Mouse (Mus musculus) T-cell, adult 2 months (primary cell): ENCODE results near the gene Agpat3.

Experiments used
- DNase-seq: peaks from one replicate; pipeline ENCODE4 v3.0.0; 2022; ENCODE audit warnings: low spot score

The Agpat3 gene

DNA sequence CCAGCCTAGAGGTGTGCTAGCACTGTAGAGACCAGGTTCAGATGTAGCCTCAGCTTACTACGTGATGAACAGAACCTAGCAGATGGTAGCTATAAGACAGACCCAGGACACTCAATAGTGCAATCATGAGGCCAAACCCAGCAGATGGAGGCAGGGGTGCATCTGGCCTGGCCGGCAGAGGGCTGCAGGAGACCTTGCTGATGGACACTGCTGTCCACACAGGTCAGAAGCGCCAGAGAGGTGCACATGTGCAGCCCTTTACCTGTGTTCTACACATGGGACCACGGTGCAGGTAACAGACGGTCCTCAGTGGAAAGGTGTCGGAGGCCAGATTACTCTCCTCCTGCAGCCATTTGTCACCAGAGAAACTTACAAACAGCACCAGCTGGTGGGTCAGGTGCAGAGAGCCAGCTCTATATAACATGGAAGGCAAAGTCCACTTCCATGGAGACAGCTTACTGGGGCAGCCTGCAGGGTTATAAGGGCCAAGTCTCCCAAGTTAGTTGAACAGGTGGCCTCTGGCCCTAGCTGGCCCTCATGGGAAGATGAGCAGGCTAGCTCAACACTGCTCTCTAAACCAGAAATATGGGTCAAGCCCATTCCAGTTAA, 27.6 kb downstream of the Agpat3 start:
- no peak for DNase-seq

- no peak for DNase-seq
Observed at GRCm38 (mm10) chr10:78323214-78323880, 28.9 kb downstream of the Agpat3 start.

- DNase-seq: no peak
Observed at GRCm38 (mm10) chr10:78322806-78323205, 29.5 kb downstream of the Agpat3 start.

- no peak for DNase-seq
Observed at GRCm38 (mm10) chr10:78321133-78321757, 31.0 kb downstream of the Agpat3 start.

- DNase-seq: no peak
Observed at GRCm38 (mm10) chr10:78320526-78320925, 31.8 kb downstream of the Agpat3 start.

- DNase-seq: no peak
Observed at GRCm38 (mm10) chr10:78319940-78320339, 32.3 kb downstream of the Agpat3 start.

DNA sequence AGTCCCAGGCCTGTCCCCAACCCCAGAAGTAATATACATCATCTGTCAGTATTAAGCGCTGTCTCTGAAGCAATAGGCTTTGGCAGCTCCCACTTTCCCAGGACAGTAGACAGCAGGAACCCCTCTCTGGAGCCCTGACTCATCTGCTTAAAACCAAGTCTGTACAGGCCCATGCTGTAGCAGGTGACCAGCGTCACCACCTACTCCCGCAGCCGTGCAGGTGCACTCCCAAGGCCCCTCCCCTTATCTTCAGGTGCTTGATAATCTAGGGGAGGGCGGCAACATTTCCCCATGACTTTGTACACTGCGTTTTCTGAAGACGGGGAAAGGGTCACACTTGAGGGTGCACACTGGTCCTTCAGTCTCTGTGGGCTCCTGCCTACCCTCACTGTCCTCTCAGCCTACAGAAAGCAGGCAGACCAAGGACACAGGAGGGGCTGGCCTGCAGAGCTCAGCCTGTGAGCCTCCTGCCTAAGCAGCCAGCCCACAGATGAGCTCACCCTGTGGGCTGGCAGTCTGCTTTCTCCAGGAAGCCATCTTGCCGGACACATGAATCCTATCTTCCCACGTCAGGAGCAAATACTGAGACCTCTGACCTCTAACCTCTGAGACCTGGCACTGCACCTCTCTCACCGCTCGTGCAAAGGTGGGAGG, 34.9 kb downstream of the Agpat3 start:
- DNase-seq: no peak

DNA sequence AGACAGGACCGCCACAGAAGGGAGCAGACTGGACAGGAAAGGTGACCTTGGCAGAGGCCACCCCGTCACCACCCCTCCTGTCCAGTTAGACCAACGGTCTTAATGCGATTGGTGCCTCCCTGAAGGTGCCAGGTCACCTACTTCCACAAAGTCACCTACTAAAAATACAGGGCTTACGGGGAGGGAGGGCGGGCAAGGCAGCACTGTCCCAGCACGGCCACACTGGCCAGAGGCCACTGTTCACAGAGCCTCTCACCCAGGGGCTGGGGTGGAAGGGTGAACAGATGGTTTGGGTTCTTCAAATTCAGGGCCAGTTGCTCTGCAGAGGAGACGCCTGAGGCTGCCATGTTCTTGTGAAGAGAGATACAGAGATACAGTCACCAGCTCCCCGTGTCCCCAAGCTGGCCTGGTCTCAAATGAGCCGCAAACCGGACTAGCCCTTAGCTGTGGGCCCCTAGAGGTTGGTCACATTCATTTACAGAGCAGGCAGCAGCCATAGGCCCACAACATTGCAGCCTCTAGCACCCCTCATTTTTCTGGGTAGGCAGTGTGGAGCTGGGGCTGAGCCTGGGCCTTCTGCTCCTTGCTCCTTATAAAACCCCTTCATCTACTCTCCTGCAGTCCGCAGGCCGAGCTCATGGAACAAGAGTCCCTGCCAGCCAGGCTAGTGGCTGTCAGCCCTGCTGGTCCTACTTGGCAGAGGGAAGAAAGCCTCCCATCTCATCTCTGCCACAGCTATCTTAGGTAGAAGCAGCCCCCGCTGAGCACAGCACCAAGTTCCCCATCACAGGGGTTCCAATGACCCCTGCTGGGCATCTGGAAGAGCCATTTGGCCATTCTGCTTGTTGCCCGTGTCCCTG, 35.8 kb downstream of the Agpat3 start:
- no peak for DNase-seq

DNA sequence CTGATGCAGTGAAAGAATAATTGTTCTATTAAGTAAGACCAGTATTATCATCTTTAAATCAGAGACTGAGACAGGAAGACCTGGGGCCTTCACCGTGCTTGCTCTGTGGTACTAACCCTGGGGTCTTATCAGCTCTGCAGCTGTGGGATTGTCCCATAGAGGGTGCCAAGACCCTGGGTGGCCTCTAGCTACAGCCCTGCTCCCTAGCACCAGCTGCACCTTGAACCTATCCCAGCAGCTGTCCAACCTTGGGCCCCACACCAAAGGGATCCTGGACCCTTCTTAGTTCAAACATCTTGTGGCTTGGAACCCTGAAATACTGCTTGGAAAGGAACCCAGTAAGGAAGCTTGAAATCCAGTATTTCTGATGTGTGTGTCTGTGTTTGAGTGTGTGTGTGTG, 37.1 kb downstream of the Agpat3 start:
- DNase-seq: no peak

DNA sequence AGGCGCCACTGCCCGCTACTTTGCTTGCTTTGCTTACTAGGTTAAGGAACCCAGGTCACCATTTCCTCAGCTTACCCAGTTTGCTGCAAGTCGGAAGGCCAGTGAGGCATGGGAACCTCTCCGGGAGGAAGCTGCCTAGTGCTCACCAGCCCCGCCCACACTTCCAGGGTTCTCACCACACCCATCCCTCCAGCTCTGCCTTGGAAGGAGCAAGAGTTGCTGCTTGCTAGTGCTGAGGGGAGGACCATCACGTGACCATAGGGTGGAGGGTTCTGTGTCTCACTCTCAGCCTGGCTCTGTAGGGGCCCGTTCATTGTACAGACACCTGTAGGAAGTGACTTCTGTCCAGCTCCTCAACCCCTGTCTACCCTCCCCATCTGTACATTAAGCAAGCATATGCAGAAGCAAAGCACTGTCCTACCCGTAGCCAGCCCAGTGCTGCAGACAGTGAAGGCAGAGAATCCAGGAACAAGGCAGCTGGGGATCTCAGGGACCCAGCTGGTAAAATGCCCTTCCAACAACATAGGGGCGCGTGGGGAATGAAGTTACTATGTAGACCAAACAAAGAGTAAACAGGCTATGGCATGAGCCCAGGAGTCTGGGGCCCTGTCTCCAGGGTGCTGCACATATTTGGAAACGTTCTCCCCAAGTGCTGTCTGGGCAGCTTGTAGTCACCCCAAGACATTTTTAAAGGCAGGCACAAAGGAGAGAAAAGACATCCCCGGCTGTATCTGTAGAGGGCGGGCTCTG, 40.2 kb downstream of the Agpat3 start:
- DNase-seq: no peak

DNA sequence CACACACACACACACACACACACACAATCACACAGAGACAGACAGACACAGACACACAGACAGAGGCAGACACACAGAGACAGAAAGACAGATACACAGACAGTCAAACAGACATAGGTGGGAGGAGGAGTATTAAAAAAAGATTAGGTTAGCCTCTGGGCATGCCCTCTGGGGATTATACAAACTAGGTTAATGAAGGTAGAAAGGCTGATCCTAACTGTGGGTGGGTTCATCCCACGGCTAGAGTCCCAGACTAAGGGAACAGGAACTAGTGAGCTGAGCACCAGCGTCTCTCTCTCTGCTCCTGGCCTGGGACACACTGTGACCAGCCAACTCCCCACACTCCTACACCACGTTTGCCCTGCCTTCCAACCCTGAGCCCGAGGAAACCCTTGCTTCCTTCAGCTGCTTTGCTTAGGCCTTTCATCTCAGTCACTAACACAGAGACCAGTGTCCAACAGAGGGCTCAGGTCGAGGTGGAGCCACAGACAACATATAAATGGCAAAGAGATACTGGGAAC, 41.5 kb downstream of the Agpat3 start:
- DNase-seq: no peak

- no peak for DNase-seq
Observed at GRCm38 (mm10) chr10:78308617-78309016, 43.7 kb downstream of the Agpat3 start.

GRCm38 (mm10) chr10:78307391-78307790, 44.9 kb downstream of the Agpat3 start:
- DNase-seq: no peak

- DNase-seq: no peak
Observed at GRCm38 (mm10) chr10:78306027-78306426, 46.3 kb downstream of the Agpat3 start.

GRCm38 (mm10) chr10:78304996-78305395, 47.3 kb downstream of the Agpat3 start:
- no peak for DNase-seq

DNA sequence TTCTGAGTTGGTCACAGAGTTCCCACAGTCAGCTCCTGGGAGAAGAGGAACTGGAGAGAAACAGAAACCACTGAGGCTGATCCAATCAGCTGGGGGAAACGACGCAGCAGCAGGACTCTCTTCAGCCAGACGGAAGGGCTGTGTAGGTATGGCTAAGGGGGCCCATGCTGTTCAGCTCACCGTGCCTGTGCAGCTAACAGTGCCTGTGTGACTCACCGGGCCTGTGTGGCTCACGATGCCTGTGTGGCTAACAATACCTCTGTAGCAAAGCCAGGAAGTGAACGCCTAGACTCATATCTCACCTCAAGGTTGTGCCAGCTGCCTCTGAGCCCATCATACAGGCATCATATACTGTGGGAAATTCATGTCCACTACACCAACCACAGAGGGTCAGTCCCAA, 48.6 kb downstream of the Agpat3 start:
- peak; percentile 70 for DNase-seq

- DNase-seq: no peak
Observed at GRCm38 (mm10) chr10:78300061-78300460, 52.2 kb downstream of the Agpat3 start.

DNA sequence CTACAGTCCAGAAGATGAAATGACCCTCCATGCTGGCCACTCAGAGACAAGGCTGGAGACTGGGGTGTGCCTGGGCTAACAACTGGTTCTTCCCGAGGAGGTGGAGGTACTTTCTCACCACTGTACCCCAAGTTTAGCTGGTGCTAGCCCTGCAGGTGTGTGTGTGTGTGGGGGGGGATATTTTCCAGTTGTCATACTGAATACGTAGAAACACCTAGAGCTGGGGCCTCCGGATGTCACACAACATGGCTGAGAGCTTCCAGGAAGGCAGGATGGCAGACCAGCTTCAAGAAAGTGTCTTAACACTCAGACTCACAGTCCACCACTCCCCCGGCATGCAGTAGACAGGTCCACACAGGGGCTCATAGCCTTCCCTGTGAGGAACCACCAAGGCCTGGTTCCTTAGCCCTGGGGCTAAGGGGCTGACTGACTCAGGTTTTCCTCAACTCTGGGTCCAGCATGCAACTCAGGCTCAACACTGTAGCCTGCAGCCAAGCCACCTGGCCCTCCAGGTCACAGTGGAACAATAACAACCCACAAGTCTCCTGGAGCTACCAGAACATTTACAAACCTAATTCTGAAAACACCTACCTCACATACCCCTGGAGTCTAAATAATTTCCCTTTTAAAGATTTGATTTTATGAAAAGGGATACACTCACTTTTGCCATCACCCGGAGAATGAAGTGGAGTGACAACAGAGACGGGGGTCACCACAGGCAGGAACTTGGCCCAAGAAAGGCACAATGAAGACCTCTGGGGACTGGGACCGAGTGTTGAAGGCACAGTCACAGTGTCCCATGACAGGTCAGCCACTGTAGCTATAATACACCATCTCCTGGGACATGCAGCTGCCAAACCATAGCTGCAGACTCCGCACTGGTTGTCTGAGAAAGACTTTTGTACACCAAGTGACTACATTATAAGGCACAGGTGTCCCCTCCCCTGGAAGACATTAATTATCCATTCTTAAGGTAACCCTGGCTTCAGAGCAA, 53.3 kb downstream of the Agpat3 start:
- DNase-seq: peak; percentile 64

DNA sequence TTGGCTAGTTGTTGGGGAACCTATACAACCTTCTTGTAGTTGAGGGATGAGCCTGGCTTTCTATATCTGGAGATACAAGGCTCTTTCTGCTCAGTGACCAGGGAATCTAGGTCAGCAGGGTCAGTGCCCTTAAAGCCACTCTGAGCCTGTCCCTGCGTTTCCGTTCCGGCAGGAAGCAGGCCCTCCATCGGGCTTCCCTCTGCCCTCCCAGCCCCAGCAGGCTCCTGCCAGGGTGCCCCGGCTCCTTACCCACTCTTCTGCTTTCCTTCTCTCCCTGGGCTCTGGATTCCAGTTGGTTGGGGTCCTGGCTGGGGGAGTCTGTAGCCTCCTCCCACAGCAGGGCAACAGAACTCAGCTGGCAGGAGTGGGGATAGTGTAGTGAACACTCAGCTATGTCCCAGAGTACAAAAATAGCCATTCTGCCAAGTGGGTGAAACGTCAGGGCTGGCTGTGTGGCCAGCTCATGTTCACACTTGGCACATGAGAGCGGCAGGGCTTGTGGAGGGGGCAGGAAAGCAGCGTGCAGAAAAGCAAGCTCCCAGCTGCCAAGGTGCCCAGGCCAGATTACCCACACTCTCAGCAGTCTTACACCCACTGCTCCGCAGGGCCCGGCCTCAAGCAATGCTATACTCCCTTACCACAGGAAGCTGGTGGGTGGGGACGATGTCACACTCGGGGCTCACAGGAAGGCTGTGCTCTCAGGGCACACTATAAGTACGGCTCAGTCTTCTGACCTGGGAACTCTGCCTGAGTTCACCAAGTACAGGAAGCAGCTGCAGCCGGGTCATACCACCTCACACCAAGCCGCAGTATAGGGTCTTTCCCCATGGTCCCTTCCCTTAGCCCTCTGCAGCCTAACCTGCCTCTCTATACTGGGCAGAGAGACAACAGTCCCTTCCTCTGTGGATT, 54.5 kb downstream of the Agpat3 start:
- peak; percentile 94 for DNase-seq
